Mouse (Mus musculus) E14TG2a.4 (cell line): ENCODE measurements around the gene Exoc4.

Source experiments
- CTCF ChIP-seq: conservative IDR thresholded peaks from 2 replicates; pipeline ENCODE4 v1.5.1; 2014; ENCODE audit warnings: low read length
- NANOG ChIP-seq: IDR thresholded peaks from 2 replicates; pipeline ENCODE4 v1.6.1; 2014; ENCODE audit warnings: borderline replicate concordance, low read length, mixed read lengths
- POU5F1 ChIP-seq: IDR thresholded peaks from 2 replicates; pipeline ENCODE4 v1.6.1; 2014; ENCODE audit warnings: low read length, borderline replicate concordance

GRCm38 (mm10) chr6:33323386-33323785 is 74.5 kb downstream of the Exoc4 start:
- TF ChIP-seq CTCF (no peak), POU5F1 (no peak), NANOG (no peak)
